Mouse (Mus musculus): Measurements from ENCODE around the gene Pcnx3. TPM values are rescaled to one million over a fixed set of nuclear protein-coding genes. Genes with fewer than 3 reads are reported as not detected.

Gene Pcnx3
- polyA plus RNA-seq, 1 experiment from 2014 or later: 29.2 TPM

DNA sequence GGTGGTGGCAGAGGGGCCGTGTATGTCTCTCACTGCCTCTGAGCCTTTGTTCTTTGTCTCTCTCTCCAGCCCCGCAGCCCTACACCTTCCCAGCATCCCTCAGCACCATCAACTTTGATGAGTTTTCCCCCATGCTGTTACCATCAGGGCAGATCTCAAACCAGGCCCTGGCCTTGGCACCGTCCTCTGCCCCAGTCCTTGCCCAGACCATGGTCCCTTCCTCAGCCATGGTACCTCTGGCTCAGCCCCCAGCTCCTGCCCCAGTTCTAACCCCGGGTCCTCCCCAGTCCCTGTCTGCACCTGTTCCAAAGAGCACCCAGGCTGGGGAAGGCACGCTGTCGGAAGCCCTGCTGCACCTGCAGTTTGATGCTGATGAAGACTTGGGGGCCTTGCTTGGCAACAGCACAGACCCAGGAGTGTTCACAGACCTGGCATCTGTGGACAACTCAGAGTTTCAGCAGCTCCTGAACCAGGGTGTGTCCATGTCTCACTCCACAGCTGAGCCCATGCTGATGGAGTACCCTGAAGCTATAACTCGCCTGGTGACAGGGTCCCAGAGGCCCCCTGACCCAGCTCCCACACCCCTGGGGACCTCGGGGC, 41.9 kb downstream of the Pcnx3 start:
- Histone ChIP-seq H3K4me2 (no peak overlapping the region), H3K27ac (no peak overlapping the region), H3K9me3 (no peaks in the 10 kb centered on the region), H3K9ac (no peak overlapping the region), H3K4me1 (peaks cover 14% of the 10 kb centered on the region), H3K27me3 (replicated peaks) (no peaks in the 10 kb centered on the region), H3K4me3 (no peak overlapping the region), H3K36me3 (replicated peaks) (peaks cover 53% of the 10 kb centered on the region)
- 93% methylated on average over 8 of the region's 8 CpGs for WGBS
- no peak for ATAC-seq (replicated peaks)

DNA sequence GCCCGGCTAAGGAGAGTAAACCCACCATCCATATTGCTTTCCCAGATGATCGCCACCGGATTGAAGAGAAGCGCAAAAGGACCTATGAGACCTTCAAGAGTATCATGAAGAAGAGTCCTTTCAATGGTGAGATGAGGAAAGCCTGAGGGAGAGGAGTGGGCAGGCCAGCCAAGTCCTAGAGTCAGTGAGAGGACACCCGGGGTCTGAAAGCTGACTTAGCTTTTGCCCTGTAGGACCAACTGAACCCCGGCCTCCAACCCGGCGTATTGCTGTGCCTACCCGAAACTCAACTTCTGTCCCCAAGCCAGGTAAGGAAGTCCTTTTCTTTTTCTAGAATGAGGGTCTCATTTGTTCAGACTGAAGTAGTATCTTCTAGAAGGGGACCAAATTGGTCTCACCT, 43.4 kb downstream of the Pcnx3 start:
- Histone ChIP-seq H3K4me1 (peaks cover 14% of the 10 kb centered on the region), H3K4me3 (no peak overlapping the region), H3K4me2 (no peak overlapping the region), H3K9ac (no peak overlapping the region), H3K27ac (no peak overlapping the region), H3K27me3 (replicated peaks) (no peaks in the 10 kb centered on the region), H3K9me3 (no peaks in the 10 kb centered on the region), H3K36me3 (replicated peaks) (peaks cover 69% of the 10 kb centered on the region)
- 97% methylated on average over 9 of the region's 9 CpGs for WGBS
- ATAC-seq (replicated peaks): no peak

DNA sequence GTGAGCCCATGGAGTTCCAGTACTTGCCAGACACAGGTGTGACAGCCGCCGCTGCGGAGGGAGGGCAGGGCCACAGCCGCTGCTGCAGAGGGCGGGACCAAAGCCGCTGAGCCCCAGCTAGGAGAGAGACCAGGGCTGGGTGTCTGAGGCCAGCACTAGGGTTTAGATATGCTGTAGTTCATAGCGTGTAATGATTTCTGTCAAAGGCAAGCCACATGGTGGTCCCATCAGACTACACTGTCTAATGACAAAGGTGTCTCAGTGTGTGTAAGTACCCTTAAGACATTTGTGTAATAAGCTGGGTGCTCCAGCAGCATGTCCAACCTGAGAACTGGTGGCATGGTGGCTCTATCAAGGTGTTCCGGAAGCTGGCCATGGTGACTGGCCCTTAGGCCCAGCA, 47.1 kb downstream of the Pcnx3 start:
- Histone ChIP-seq H3K36me3 (replicated peaks) (peaks cover 63% of the 10 kb centered on the region), H3K4me2 (no peak overlapping the region), H3K27ac (no peak overlapping the region), H3K9me3 (no peaks in the 10 kb centered on the region), H3K27me3 (replicated peaks) (no peaks in the 10 kb centered on the region), H3K9ac (no peak overlapping the region), H3K4me1 (peaks cover 18% of the 10 kb centered on the region), H3K4me3 (no peak overlapping the region)
- WGBS: 93% methylated on average over 8 of the region's 8 CpGs
- no peak for ATAC-seq (replicated peaks)

- 93% methylated on average over 17 of the region's 17 CpGs for WGBS
- H3K27ac ChIP-seq: no peak overlapping the region
- H3K4me3 ChIP-seq: no peak overlapping the region
- H3K4me2 ChIP-seq: no peak overlapping the region
- H3K9ac ChIP-seq: no peak overlapping the region
- H3K9me3 ChIP-seq: no peaks in the 10 kb centered on the region
- H3K27me3 ChIP-seq (replicated peaks): no peaks in the 10 kb centered on the region
- no peak for ATAC-seq (replicated peaks)
- peaks cover 58% of the 10 kb centered on the region for H3K36me3 ChIP-seq (replicated peaks)
- peaks cover 24% of the 10 kb centered on the region for H3K4me1 ChIP-seq
Measured at GRCm38 (mm10) chr19:5641021-5641420, 47.7 kb downstream of the Pcnx3 start.

DNA sequence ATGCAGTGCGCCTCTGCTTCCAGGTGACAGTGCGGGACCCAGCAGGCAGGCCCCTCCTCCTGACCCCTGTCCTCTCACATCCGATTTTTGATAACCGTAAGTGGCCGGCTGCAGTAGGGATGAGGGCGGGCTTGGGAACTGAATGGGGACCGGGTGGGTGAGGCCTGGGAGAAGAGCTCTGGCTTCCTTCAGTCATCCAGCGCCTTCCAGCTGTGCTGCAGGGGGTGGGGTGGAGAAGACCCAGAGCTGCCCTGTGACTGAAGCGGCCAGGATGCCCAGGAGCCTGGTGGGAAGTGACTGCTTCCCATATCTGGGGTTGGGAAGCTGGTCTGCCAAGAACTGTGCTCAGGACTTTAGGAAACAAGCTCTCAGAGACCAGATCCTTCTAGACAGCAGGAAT, 48.4 kb downstream of the Pcnx3 start:
- 83% methylated on average over 9 of the region's 9 CpGs for WGBS
- Histone ChIP-seq H3K27me3 (replicated peaks) (no peaks in the 10 kb centered on the region), H3K9ac (no peak overlapping the region), H3K4me2 (no peak overlapping the region), H3K4me3 (no peak overlapping the region), H3K36me3 (replicated peaks) (peaks cover 51% of the 10 kb centered on the region), H3K27ac (no peak overlapping the region), H3K4me1 (peaks cover 24% of the 10 kb centered on the region), H3K9me3 (no peaks in the 10 kb centered on the region)
- no peak for ATAC-seq (replicated peaks)

DNA sequence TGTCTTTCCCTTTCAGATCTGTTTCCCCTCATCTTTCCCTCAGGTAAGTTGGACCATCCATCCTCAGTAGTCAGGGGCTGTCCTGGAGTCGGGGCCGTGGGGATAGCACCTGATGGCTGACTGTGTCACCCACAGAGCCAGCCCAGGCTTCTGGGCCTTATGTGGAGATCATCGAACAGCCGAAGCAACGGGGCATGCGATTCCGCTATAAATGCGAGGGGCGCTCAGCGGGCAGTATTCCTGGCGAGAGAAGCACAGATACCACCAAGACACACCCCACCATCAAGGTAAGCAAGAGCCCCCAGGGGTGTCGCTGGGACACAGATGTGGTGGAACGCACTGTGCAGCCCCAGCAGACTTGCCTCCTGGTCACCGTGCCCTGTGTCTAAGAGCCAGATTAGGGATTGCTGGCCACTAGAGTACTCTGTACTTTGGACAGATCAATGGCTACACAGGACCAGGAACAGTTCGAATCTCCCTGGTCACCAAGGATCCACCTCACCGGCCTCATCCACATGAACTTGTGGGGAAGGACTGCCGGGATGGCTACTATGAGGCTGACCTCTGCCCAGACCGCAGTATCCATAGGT, 50.2 kb downstream of the Pcnx3 start:
- Histone ChIP-seq H3K36me3 (replicated peaks) (peaks cover 35% of the 10 kb centered on the region), H3K4me3 (peak overlapping the region; percentile 67), H3K27ac (peak overlapping the region; percentile 92; the same call in 1 of the 2 replicates), H3K9ac (peak overlapping the region; percentile 90), H3K9me3 (no peaks in the 10 kb centered on the region), H3K4me2 (peak overlapping the region; percentile 92), H3K4me1 (peaks cover 24% of the 10 kb centered on the region), H3K27me3 (replicated peaks) (no peaks in the 10 kb centered on the region)
- no peak for ATAC-seq (replicated peaks)
- 90% methylated on average over 18 of the region's 18 CpGs for WGBS

- ATAC-seq (replicated peaks): peak; percentile 85
- Histone ChIP-seq H3K36me3 (replicated peaks) (peaks cover 25% of the 10 kb centered on the region), H3K4me2 (peak within 1 kb of the TSS; percentile 92), H3K9ac (peak within 1 kb of the TSS; percentile 90), H3K4me1 (peaks cover 24% of the 10 kb centered on the region), H3K4me3 (peak within 1 kb of the TSS; percentile 67), H3K9me3 (no peaks in the 10 kb centered on the region), H3K27me3 (replicated peaks) (no peaks in the 10 kb centered on the region), H3K27ac (peak within 1 kb of the TSS; percentile 92)
- under 1% methylated on average over 98 of the region's 109 CpGs for WGBS
Measured at GRCm38 (mm10) chr19:5637069-5638047, 51.4 kb downstream of the Pcnx3 start, which contains the start of gene Rela. Gene Rela (plus strand): TSS chr19:5637483.

DNA sequence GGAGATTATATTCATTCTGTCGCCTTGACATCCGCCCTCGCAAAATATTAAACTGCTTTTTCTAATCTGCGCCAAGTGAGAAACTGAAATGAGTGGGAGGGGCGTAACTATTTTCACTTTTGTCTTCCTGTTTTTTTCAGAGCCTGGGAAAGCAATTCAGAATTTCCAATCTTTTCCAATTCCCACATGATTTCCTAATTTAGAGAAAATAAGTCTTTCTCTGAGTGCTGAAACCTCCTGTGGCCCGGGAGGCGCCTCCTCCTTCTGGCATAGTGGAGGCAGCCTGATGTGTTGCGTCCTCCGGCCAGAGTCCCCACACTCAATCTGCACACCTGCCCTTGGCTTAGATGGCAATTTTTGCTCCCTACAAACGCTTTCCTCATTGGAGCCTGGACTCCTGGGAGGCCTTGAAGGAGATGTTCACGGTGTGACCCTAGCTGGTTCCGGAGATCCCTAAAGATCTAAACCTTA, 52.1 kb downstream of the Pcnx3 start:
- Histone ChIP-seq H3K27me3 (replicated peaks) (no peaks in the 10 kb centered on the region), H3K9me3 (no peaks in the 10 kb centered on the region), H3K9ac (peak overlapping the region; percentile 90), H3K36me3 (replicated peaks) (peaks cover 18% of the 10 kb centered on the region), H3K4me1 (peaks cover 24% of the 10 kb centered on the region), H3K4me2 (peak overlapping the region; percentile 92), H3K27ac (peak overlapping the region; percentile 92), H3K4me3 (peak overlapping the region; percentile 67)
- ATAC-seq (replicated peaks): 0 out of 2 replicates have a peak, but pooled peaks have one; percentile 6
- WGBS: 37% methylated on average over 12 of the region's 12 CpGs

DNA sequence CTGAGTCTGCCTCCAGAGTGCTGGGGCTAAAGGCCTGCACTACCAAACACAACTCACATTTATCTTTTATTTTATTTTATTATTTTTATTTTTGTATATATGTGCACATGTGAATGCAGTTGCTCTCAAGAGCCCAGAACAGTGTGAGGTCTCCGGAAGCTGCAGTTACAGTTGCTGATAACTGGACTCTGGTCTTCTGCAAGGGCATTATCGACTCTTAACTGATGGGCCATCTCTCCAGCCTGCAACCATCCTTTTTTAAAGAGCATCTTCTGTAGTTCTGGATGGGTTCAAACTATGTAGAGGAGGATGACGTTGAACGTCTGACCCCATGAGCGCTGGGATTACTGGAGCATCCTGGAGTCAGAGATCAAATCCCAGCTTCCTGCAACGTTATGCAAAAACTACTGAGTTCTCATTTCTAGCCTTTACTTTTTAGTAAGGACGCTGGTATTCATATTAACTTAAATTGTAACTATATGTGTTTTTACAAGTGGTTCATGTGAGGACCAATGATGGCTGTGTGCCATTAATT, 52.6 kb downstream of the Pcnx3 start:
- H3K4me2 ChIP-seq: no peak overlapping the region

GRCm38 (mm10) chr19:5632120-5632519, 56.6 kb downstream of the Pcnx3 start:
- 74% methylated on average over 9 of the region's 9 CpGs for WGBS
- no peaks in the 10 kb centered on the region for H3K27me3 ChIP-seq (replicated peaks)

More for the DNA sequence above, 52.6 kb downstream of the Pcnx3 start:
- WGBS: 83% methylated on average over 7 of the region's 7 CpGs
- Histone ChIP-seq H3K27ac (no peak overlapping the region; the same call in 1 of the 2 replicates), H3K4me1 (peaks cover 24% of the 10 kb centered on the region), H3K27me3 (replicated peaks) (no peaks in the 10 kb centered on the region), H3K4me3 (no peak overlapping the region), H3K36me3 (replicated peaks) (peaks cover 13% of the 10 kb centered on the region), H3K9ac (0 out of 2 replicates have a peak overlapping the region, but pooled peaks have one; percentile 90), H3K9me3 (no peaks in the 10 kb centered on the region)
- no peak for ATAC-seq (replicated peaks)

DNA sequence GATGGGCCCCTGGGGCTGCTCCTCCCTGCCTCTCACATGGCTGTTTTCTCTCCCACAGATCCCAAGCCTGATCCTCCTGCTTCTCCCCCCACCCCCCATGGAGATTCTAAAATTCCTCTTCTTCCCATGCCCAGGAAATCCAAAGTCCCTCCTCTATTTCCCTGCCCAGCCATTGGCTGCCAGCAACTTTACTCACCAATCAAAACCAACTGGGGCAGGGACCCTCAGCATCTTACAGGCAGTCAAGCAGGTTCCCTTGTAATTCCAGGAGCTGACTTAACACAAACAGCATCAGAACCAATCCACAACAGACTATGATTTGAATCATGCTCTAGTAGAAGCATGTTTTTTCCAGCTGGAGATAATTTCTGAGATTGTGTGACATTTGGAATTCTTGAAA, 58.8 kb downstream of the Pcnx3 start:
- Histone ChIP-seq H3K36me3 (replicated peaks) (no peaks in the 10 kb centered on the region), H3K4me2 (no peak overlapping the region), H3K9me3 (no peaks in the 10 kb centered on the region)

More at GRCm38 (mm10) chr19:5632120-5632519, 56.6 kb downstream of the Pcnx3 start:
- Histone ChIP-seq H3K9me3 (no peaks in the 10 kb centered on the region), H3K27ac (no peak overlapping the region), H3K4me3 (no peak overlapping the region), H3K36me3 (replicated peaks) (no peaks in the 10 kb centered on the region), H3K4me1 (peaks cover 9% of the 10 kb centered on the region), H3K4me2 (no peak overlapping the region), H3K9ac (no peak overlapping the region)
- no peak for ATAC-seq (replicated peaks)

DNA sequence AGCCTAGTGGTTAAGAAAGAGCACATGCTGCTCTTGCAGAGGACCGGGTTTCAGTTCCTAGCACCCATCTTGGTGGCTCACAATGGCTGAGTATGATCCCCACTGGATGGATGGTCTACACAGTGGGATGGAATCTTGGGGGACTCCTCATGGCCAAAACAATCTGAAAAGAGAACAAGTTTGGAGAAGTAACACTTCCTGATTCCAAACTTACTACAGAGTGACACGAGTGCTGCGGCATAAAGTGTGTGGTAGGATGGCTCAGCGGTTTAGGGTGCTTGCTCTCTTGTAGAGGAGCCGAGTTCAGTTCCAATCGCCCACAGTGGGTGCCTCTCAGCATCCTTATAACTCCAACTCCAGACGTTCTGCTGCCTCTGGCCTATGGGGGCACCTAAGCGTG, 63.4 kb downstream of the Pcnx3 start:
- WGBS: 87% methylated on average over 8 of the region's 8 CpGs
- Histone ChIP-seq H3K9ac (no peak overlapping the region), H3K4me1 (no peaks in the 10 kb centered on the region), H3K36me3 (replicated peaks) (no peaks in the 10 kb centered on the region), H3K4me3 (no peak overlapping the region), H3K9me3 (no peaks in the 10 kb centered on the region), H3K27ac (no peak overlapping the region), H3K27me3 (replicated peaks) (no peaks in the 10 kb centered on the region), H3K4me2 (no peak overlapping the region)
- no peak for ATAC-seq (replicated peaks)

More for the DNA sequence above, 58.8 kb downstream of the Pcnx3 start:
- no peak for ATAC-seq (replicated peaks)
- Histone ChIP-seq H3K27me3 (replicated peaks) (no peaks in the 10 kb centered on the region), H3K9ac (no peak overlapping the region), H3K4me3 (no peak overlapping the region), H3K27ac (no peak overlapping the region), H3K4me1 (no peaks in the 10 kb centered on the region)

All from midbrain, embryonic 15.5 days (tissue).